Mouse (Mus musculus) bone marrow, adult 2 months (tissue): Measurements from ENCODE around the gene Tmtc4.

Experiments used
- CTCF ChIP-seq: fragments of 200-500 bp; IDR thresholded peaks from 2 replicates; pipeline ENCODE4 v1.5.1; 2011; ENCODE audit warnings: low read length, control low read depth; ENCODE audit not compliant: control insufficient read depth, insufficient read depth
- POLR2A ChIP-seq: fragments of 200-500 bp; IDR thresholded peaks from 2 replicates; pipeline ENCODE4 v1.6.1; 2011; ENCODE audit warnings: low read depth, mild to moderate bottlenecking, control low read depth, low read length, borderline replicate concordance; ENCODE audit not compliant: control insufficient read depth

GRCm38 (mm10) chr14:123016310-123016709, 32.5 kb upstream of the Tmtc4 start:
- no peak for TF ChIP-seq POLR2A
- no peak for TF ChIP-seq CTCF
